Mouse (Mus musculus) layer of hippocampus, postnatal 25 days (tissue): ENCODE results near the gene Il9r. TPM values are rescaled to one million over a fixed set of nuclear protein-coding genes. Genes with fewer than 3 reads are reported as not detected.

Source experiments
- DNase-seq, 2 experiments: peaks; one replicate each; pipeline ENCODE4 v3.0.0; 2022; ENCODE audit warnings: mixed read lengths in 2 of 2, low spot score in 1 of 2; ENCODE audit errors: extremely low spot score in 1 of 2
- total RNA-seq, 2 experiments: library from RNA; stranded (reverse); gene quantifications; 2 replicates each; pipeline ENCODE4 v1.2.3; 2021

Il9r gene
- total RNA-seq, 2 experiments from 2014 or later: not detected

DNA sequence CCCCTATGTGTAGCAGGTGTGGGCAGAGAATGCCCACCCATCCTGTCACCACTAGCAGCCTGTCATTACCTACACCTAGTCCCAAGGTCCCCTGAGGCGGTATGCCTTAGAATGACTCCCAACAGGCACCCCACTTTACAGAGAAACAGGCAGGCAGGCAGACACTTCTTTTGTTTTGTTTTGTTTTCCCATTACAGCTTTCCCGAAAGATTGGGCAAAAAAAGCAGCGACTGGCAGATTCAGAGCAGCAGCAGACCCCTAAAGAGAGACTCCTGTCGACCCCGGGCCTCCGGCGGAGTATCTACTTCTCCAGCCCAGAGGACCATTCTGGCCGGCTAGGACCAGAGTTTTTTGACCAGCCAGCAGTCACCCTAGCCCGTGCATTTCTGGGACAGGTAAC is 27.5 kb upstream of the Il9r start:
- DNase-seq: no peak

DNA sequence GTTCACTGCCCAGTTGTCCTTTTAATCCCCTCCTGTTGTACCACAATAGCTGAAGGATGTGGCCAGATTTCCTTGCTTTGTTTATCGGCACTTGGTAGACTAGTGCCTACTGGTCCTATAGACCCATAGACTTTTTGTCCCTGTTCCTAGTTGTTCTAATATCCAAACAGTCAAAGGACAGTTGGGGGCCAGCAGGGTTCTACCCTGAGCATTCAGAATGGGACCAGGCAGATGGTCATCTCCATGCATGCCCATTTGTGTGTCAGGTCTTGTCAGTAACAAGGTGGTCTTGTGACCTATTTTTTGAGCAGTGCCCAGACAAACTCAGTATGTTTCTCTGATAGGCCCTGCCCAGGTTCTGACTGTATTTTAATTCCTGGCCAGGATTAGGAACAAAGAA is 27.0 kb upstream of the Il9r start:
- no peak for DNase-seq

GRCm38 (mm10) chr11:32226124-32226871 is 26.2 kb upstream of the Il9r start, which contains the start of gene Mpg:
TSS of gene Mpg (plus strand) at chr11:32226505.
- DNase-seq: peak; percentile 77 to 81

- no peak for DNase-seq
Measured at GRCm38 (mm10) chr11:32225222-32226104, 25.4 kb upstream of the Il9r start.

- DNase-seq: peak in 1 of 2 experiments; percentile 36
Measured at GRCm38 (mm10) chr11:32224468-32225139, 24.5 kb upstream of the Il9r start.

DNA sequence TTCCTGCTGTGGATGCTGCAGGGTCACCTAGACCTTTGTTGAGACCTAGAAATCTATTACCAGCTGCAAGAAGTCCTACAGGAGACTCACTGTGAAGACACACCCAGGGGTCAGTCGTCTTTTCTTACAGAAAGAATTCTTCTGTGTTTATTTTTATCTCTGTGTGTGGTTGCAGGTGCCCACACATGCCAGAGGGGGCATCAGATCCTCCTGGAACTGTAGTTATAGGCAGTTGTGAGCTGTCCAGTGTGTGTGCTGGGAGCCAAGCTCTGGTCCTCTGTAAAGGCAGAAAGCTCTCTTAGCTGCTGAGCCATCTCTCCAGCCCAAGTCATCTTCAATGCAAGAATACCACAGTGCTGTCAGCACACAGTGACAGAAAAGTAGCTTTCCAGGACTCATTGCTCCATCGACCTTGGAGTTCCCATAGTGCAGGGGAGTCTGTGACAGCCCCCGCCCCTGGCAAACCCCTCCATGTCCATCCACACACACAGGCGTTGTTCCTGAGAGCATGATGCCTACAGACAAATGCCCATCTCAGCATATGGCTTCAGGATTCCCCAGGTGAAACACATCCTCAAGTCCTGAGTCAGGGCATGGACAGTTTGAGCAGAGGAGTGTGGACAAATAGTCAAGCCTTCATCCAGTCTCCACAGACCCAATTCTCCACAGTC is 23.4 kb upstream of the Il9r start:
- DNase-seq: no peak

GRCm38 (mm10) chr11:32222570-32223194 is 22.6 kb upstream of the Il9r start:
- DNase-seq: no peak

DNA sequence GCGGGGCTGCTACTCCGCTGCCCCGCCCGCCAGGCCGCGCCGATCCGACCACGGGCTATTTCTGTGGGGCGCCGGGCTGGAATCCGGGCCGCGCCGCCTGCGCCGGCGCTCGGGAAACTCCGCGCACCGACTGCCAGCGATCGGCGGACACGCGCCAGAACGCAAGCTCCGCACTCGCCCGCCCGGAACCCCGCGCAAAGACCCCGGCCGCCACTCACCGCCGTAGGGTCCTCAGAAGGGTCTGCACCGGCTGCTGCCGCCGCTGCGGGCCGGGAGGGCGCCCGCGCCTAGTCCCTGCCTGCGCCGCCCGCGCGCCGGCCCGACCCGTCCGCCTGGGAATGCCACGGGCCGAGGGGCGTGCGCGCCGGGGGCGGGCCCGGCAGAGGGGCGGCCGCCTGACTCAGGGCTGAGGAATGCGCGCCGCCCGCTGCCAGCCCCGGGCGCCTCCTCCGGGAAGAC is 21.9 kb upstream of the Il9r start, which contains the start of gene Rhbdf1:
Gene Rhbdf1 (minus strand): TSS at position 350 of the 459 bp plus-strand sequence.
- DNase-seq: no peak

DNA sequence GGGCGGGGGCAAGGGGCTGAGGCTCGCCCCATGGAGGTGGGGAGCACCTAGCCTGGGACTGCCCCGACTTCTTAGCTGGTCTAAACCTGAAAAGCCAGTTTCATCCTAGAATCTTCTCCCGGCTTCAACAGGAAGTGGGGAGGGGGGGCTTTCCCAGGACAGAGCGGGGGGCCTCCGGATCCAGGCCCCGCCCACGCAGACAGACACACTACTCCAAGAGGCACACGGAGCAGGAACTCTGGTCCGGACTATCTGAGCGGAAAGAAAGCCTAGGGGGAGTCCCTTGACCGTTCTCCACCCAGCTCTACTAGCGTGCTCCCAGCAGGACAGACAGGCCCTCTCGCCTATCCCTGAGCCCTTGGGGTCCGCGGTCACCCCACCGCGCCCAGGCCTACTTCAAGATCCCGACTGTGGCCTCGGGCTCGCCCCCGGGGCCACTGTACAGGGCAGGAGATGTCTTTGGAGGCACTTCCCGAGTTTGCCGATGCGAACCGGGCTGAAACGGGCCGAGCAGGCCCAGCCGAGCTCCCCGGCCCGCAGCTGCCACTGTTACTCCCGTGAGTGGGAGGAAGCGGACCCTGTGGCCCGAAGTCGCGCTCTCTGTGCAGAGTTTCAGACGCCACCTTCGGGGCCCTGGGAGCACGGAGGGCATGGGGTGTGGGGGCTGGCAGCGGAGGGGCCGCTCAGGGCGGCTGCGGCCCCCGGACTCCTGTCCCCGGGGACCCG is 21.3 kb upstream of the Il9r start:
- no peak for DNase-seq

- DNase-seq: no peak
Measured at GRCm38 (mm10) chr11:32220607-32221224, 20.6 kb upstream of the Il9r start.

GRCm38 (mm10) chr11:32219287-32219686 is 19.2 kb upstream of the Il9r start:
- DNase-seq: peak in 1 of 2 experiments; percentile 37

- no peak for DNase-seq
Measured at GRCm38 (mm10) chr11:32218501-32219050, 18.5 kb upstream of the Il9r start.

GRCm38 (mm10) chr11:32216851-32217250 is 16.8 kb upstream of the Il9r start:
- peak in 1 of 2 experiments; percentile 85 for DNase-seq

- DNase-seq: no peak
Measured at GRCm38 (mm10) chr11:32215372-32216162, 15.5 kb upstream of the Il9r start.

GRCm38 (mm10) chr11:32210623-32211022 is 10.5 kb upstream of the Il9r start:
- no peak for DNase-seq

DNA sequence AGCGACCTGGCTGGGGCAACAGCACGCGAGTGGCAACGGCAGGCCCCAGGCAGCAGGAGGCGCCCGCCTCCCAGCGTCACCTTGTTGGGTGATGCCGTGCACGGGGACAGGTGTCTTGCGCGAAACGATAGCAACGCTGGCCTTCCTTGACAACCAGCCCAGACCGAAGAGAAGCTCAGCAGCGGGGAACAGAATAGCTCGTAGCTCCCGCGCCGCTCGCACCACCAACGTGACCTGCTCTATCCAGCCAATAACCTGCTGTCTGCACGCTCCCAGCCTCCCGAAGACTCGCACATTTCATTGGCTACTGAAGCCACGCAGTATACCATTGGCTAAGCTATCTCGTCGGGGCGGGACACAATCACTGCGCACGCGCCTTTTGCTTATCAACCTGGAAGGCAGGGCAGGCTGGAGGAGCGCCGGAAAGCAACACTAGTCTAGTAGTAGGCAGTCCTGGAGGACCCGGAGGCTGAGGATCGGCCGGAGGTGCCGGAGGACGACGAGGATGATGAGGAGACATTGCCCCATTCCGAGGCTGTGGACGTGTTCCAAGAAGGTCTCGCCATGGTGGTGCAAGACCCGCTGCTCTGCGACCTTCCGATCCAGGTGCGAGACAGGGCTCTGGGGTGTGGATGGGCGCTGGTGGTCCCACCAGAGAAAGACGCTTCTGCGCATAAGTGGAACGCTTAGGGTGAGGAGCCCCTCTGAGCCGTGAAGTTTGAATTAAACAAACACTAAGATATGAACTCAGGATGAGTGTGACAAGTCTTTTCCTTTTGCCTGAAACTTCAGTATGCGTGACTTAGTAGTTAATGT is 5.2 kb upstream of the Il9r start, which contains the start of gene Snrnp25:
Gene Snrnp25 (plus strand): TSS at position 358 of the 816 bp plus-strand sequence.
- DNase-seq: peak; percentile 78 to 90
